Mouse (Mus musculus) kidney, postnatal 0 days (tissue): ENCODE measurements at regions not wholly inside any gene's neighbourhood (a gene's known extent, or its start where the extent isn't known, plus 50 kb on each side); places are given as distances from the start of the nearest gene placed in this dataset.
"Not testable (repeated sequence)": the region's sequence is repeated elsewhere in the genome, so short reads cannot be mapped to it uniquely, and the experiment has no call there.

Source experiments
- ATAC-seq: fragments of 200-750 bp; cut with Nextera tagmentation; replicated peaks from 2 replicates; pipeline ENCODE4 v1.8.0; 2017; ENCODE audit warnings: low read depth, moderate number of reproducible peaks, moderate TSS enrichment, moderate library complexity; ENCODE audit not compliant: low FRiP score
- DNase-seq: peaks from one replicate; pipeline ENCODE4 v3.0.0-alpha.2; 2016; ENCODE audit warnings: low spot score
- H3K27ac ChIP-seq: fragments of 300-500 bp; sonication (generic); 2 replicates; pipeline ENCODE4 v1.5.1; 2014; ENCODE audit warnings: mild to moderate bottlenecking
- H3K27me3 ChIP-seq: fragments of 300-500 bp; sonication (generic); 2 replicates; pipeline ENCODE4 v1.6.1; 2014; ENCODE audit warnings: low read length, mixed read lengths; ENCODE audit not compliant: insufficient read depth
- H3K36me3 ChIP-seq: fragments of 300-500 bp; sonication (generic); 2 replicates; pipeline ENCODE4 v1.6.1; 2014; ENCODE audit warnings: low read length, mixed read lengths; ENCODE audit not compliant: insufficient read depth
- H3K4me1 ChIP-seq: fragments of 300-500 bp; sonication (generic); replicated peaks from 2 replicates; pipeline ENCODE4 v1.6.1; 2014; ENCODE audit warnings: antibody characterized with exemption, low read length, mixed read lengths; ENCODE audit not compliant: insufficient read depth
- H3K4me2 ChIP-seq: fragments of 300-500 bp; sonication (generic); 2 replicates; pipeline ENCODE4 v1.6.1; 2014; ENCODE audit warnings: mild to moderate bottlenecking, low read length, moderate library complexity, mixed read lengths
- H3K4me3 ChIP-seq: fragments of 300-500 bp; sonication (generic); replicated peaks from 2 replicates; pipeline ENCODE4 v1.5.1; 2014; ENCODE audit warnings: low read depth, low read length
- H3K9ac ChIP-seq: fragments of 300-500 bp; sonication (generic); 2 replicates; pipeline ENCODE4 v1.6.1; 2014; ENCODE audit warnings: low read depth, low read length
- H3K9me3 ChIP-seq: fragments of 300-500 bp; sonication (generic); replicated peaks from 2 replicates; pipeline ENCODE4 v1.6.1; 2016; ENCODE audit warnings: low read length, inconsistent platforms, mixed read lengths
- CTCF ChIP-seq: IDR thresholded peaks from 2 replicates; pipeline ENCODE4 v1.5.1; 2016; ENCODE audit warnings: antibody characterized with exemption, low read depth, mild to moderate bottlenecking, moderate library complexity
- WGBS: fragments of 180-500 bp; shearing (Covaris S2); extraction: QIAGEN DNeasy Blood & Tissue Kit; methylation state at CpG from one replicate; pipeline ENCODE4 v1.1.7; 2014; 5-methylcytosine and 5-hydroxymethylcytosine counted together

DNA sequence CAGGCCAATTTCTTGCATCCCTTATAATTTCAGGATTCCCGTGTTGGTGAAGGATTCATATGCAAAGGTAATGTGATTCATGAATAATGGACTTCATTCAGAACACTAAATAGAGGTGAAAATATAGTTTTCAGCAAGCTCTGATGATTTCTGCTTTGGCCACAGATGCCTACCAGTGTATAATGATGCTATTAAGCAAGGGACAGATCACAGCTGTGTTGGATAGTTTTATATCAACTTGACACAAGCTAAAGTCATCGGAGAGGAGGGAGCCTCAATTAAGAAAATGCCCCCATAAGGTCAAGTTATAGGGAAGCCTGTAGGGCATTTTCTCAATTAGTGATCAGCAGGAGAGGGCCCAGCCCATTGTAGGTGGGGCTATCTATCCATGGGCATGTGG is 109.2 kb upstream of the Fam84a start:
- Histone ChIP-seq H3K4me2 (no peak overlapping the region), H3K27ac (no peak overlapping the region), H3K36me3 (no peaks in the 10 kb centered on the region), H3K4me1 (no peaks in the 10 kb centered on the region), H3K9ac (no peak overlapping the region), H3K4me3 (no peak overlapping the region), H3K27me3 (no peaks in the 10 kb centered on the region), H3K9me3 (no peaks in the 10 kb centered on the region)
- ATAC-seq (no peak), DNase-seq (no peak)
- WGBS, result 73% methylated on average over 2 of the region's 2 CpGs
- no peak for TF ChIP-seq CTCF

DNA sequence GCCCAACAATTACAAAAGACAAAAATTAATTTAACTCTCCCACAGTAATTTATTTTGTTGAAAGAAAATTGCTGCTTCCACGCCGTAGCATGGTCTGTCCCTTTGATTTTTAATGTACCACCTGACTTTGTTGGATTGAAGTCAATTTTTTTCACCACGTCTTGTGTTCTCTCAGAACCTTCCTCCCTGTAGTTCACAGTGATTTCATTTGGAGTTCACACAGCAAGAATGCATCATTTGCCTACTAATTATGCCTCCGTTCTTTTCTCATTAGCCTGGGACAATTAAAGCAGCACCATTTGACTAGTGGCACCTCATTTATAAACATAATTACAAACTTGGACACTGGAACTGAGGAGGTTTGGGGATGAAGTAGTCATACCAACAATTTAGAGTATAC is 108.4 kb upstream of the Fam84a start:
- H3K4me2 ChIP-seq, result no peak overlapping the region
- H3K4me3 ChIP-seq, result no peak overlapping the region
- H3K27ac ChIP-seq, result no peak overlapping the region
- WGBS, result 59% methylated on average over 4 of the region's 4 CpGs
- H3K9me3 ChIP-seq, result no peaks in the 10 kb centered on the region
- H3K27me3 ChIP-seq, result no peaks in the 10 kb centered on the region
- no peak for ATAC-seq
- TF ChIP-seq CTCF, result no peak
- H3K4me1 ChIP-seq, result no peaks in the 10 kb centered on the region
- no peak overlapping the region for H3K9ac ChIP-seq
- no peak for DNase-seq
- no peaks in the 10 kb centered on the region for H3K36me3 ChIP-seq

DNA sequence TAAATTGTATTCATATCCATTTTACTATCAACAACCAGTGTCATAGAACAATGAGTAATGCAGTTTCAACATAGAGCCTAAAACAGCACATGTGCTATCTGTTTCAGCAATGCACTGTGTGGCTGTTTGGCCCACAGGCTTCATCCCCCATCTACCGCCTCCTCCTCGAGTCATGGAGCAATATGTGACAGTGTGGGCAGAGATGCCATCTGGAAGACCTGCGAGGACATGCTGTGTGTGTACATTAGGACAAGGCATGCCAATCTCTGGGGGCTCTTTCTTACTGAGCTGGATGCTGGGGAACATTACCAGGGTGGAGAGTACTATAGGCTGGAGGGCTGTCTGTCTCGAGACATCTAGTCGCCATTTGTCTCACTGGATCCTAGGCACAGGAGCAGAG is 101.5 kb upstream of the Fam84a start:
- H3K9me3 ChIP-seq, result no peaks in the 10 kb centered on the region
- 85% methylated on average over 5 of the region's 5 CpGs for WGBS
- no peak overlapping the region for H3K27ac ChIP-seq
- H3K4me3 ChIP-seq, result no peak overlapping the region
- ATAC-seq (no peak), DNase-seq (no peak)
- H3K4me2 ChIP-seq, result no peak overlapping the region
- no peak overlapping the region for H3K9ac ChIP-seq
- no peaks in the 10 kb centered on the region for H3K4me1 ChIP-seq
- TF ChIP-seq CTCF, result no peak
- H3K27me3 ChIP-seq, result no peaks in the 10 kb centered on the region
- H3K36me3 ChIP-seq, result no peaks in the 10 kb centered on the region

GRCm38 (mm10) chr12:14250124-14250523 is 98.3 kb upstream of the Fam84a start:
- no peak overlapping the region for H3K4me3 ChIP-seq
- no peaks in the 10 kb centered on the region for H3K9me3 ChIP-seq
- WGBS, result 92% methylated on average over 4 of the region's 4 CpGs
- no peak for DNase-seq
- no peak for ATAC-seq
- H3K9ac ChIP-seq, result no peak overlapping the region
- no peaks in the 10 kb centered on the region for H3K27me3 ChIP-seq
- no peak overlapping the region for H3K27ac ChIP-seq
- TF ChIP-seq CTCF, result no peak
- H3K4me2 ChIP-seq, result no peak overlapping the region
- H3K36me3 ChIP-seq, result no peaks in the 10 kb centered on the region
- H3K4me1 ChIP-seq, result no peaks in the 10 kb centered on the region

DNA sequence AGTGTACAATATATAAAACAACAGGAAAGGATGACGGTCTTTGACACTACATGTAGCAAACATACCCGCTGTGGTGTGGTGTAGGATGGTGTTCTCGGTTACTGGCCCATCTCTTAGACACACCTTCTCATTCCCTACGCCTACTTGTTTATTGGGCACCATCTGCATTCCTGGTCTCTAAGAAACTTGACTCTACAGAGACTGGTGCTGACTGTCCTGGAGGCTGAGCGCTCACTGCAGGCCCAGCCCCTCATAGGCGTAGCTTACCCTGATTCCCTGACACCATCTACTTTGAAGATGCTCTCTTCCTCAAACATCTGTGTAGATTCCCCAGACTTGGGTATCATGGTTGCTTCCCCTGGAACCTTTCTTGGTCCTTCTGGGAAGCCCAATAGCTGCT is 90.9 kb upstream of the Fam84a start:
- H3K4me2 ChIP-seq, H3K4me3 ChIP-seq, H3K27me3 ChIP-seq, H3K4me1 ChIP-seq, H3K9me3 ChIP-seq, ATAC-seq, DNase-seq, H3K27ac ChIP-seq, H3K9ac ChIP-seq, H3K36me3 ChIP-seq: not testable (repeated sequence)
- WGBS, result 90% methylated on average over 5 of the region's 6 CpGs

GRCm38 (mm10) chr12:14237699-14238098 is 85.8 kb upstream of the Fam84a start:
- no peaks in the 10 kb centered on the region for H3K9me3 ChIP-seq
- no peaks in the 10 kb centered on the region for H3K4me1 ChIP-seq
- no peak overlapping the region for H3K9ac ChIP-seq
- H3K4me3 ChIP-seq, result no peak overlapping the region
- ATAC-seq (no peak), DNase-seq (no peak)
- no peaks in the 10 kb centered on the region for H3K27me3 ChIP-seq
- no peak overlapping the region for H3K4me2 ChIP-seq
- no peak overlapping the region for H3K27ac ChIP-seq
- TF ChIP-seq CTCF, result no peak
- no peaks in the 10 kb centered on the region for H3K36me3 ChIP-seq

DNA sequence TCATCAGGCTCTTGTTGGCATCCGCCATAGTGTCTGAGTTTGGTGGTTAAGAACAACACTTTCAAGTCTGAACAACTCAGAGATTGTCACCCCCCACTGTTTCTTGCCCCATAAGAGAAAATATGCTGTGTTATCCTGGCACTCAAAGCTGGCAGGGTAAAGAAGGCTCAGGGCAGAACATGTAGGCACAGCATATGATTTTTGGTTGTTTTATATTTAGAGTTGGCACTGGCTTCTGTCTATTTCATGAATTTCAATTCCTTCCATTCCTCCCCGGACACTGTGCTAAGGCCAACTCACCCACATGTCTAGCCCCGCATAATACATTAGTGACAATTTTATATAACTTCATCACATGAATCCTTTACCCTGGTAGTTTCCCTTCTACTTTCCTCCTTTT is 83.5 kb upstream of the Fam84a start:
- WGBS, result 95% methylated on average over 3 of the region's 3 CpGs
- Histone ChIP-seq H3K36me3 (no peaks in the 10 kb centered on the region), H3K27ac (no peak overlapping the region), H3K4me2 (no peak overlapping the region), H3K4me3 (no peak overlapping the region), H3K9ac (no peak overlapping the region), H3K27me3 (no peaks in the 10 kb centered on the region), H3K4me1 (no peaks in the 10 kb centered on the region), H3K9me3 (no peaks in the 10 kb centered on the region)
- DNase-seq (no peak), ATAC-seq (no peak)
- TF ChIP-seq CTCF, result no peak
